Mouse (Mus musculus) erythroblast, embryonic 14.5 days (primary cell): ENCODE results near the gene Phldb2. TPM values are rescaled to one million over a fixed set of nuclear protein-coding genes. Genes with fewer than 3 reads are reported as not detected.

Experiments used
- H3K27me3 ChIP-seq: 2 replicates; pipeline ENCODE4 v1.6.1; 2012; ENCODE audit warnings: inconsistent platforms; ENCODE audit not compliant: control insufficient read depth
- H3K36me3 ChIP-seq: 2 replicates; pipeline ENCODE4 v1.6.1; 2012; ENCODE audit warnings: mild to moderate bottlenecking, inconsistent platforms; ENCODE audit not compliant: control insufficient read depth
- H3K4me1 ChIP-seq: 2 replicates; pipeline ENCODE4 v1.6.1; 2012; ENCODE audit warnings: inconsistent platforms; ENCODE audit not compliant: control insufficient read depth
- H3K4me3 ChIP-seq: replicated peaks from 2 replicates; pipeline ENCODE3; 2012; ENCODE audit warnings: moderate library complexity, mild to moderate bottlenecking, inconsistent platforms
- H3K9me3 ChIP-seq: 2 replicates; pipeline ENCODE4 v1.6.1; 2012; ENCODE audit warnings: low read length, inconsistent platforms, mixed read lengths; ENCODE audit not compliant: control insufficient read depth
- GATA1 ChIP-seq: IDR thresholded peaks from 2 replicates; pipeline ENCODE4 v1.6.1; 2012; ENCODE audit warnings: low read length, inconsistent platforms, mixed read lengths
- TAL1 ChIP-seq: IDR thresholded peaks from 3 replicates; pipeline ENCODE4 v1.6.1; 2012; ENCODE audit warnings: low read length, inconsistent platforms, mixed read lengths
- polyA plus RNA-seq: library from polyadenylated mRNA; stranded (reverse); fragments of >175 nt; gene quantifications from 2 replicates; pipeline ENCODE4 v1.2.3, GENCODE M21; 2012

Gene Phldb2
- polyA plus RNA-seq, 1 experiment, result 0.01 TPM

DNA sequence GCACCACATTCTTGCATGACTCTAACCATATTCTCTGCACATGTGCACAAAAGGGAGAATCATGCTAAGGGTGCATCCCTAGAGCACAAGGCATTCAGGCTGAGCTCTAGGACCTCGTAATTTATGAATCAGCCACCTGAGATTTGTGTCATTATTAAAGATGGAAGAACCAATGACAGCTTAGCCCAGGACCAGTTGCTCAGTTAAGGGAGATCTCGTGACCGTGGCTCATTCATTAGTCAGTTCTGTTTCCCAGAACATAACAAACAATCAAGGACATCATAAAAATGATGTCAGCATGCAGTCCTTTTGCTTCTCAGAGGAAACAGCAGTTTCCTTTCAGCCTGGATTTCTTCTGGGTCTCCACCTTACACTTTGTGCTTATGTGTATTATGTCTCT is 7.6 kb upstream of the Phldb2 start:
- TF ChIP-seq TAL1 (no peak), GATA1 (no peak)
- Histone ChIP-seq H3K4me1 (no peaks in the 10 kb centered on the region), H3K9me3 (no peaks in the 10 kb centered on the region), H3K36me3 (no peaks in the 10 kb centered on the region; the same call in 1 of the 2 replicates), H3K27me3 (no peaks in the 10 kb centered on the region), H3K4me3 (no peak overlapping the region)

DNA sequence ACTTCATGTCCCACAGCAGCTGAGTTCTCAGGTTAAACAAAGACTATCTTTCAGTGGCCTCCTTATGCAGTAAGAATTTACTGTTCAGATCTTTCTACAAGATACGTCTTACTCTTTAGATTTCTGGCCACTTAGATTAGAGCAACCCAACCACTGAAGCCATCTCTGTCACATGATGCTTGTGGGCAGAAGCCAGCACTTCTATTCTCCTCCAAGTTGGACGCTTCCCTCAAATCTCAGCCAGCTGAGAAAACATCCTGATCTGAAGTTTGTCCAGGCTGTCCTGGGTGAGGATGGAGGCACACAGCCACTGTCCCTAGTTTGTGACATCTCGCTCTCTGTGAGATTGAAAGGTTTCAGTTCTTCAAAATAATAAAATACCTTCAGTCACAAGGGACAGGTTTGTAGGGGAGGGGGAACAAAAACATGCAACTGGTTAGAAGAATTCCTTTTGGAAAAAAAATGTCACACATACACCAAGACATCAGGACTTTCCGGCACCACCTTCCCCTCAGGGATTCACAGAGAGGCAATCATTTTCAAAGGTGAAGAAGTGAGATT is 3.1 kb upstream of the Phldb2 start:
- no peaks in the 10 kb centered on the region for H3K4me1 ChIP-seq
- H3K9me3 ChIP-seq, result no peaks in the 10 kb centered on the region
- no peak overlapping the region for H3K4me3 ChIP-seq
- H3K36me3 ChIP-seq, result no peaks in the 10 kb centered on the region; the same call in 1 of the 2 replicates
- no peaks in the 10 kb centered on the region for H3K27me3 ChIP-seq
- no peak for TF ChIP-seq TAL1
- TF ChIP-seq GATA1, result no peak

DNA sequence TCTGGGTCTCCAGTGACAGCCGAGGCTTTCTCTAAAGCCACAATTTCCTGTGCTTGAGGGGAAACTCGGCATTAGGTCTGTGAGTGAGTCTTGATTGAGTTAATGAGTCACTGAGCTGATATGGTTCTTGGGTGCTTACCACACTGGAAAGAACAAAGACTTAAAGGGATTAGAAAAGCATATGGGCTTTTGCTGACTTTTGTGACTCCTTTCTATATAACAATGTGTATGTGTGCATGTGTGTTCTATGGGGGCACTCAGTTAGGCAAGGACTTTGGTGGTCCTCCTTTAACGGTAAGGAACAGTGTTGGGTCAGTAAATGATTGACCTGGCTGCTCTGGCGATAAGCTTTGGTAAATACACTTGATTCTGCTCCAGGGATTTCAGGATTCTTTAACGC is 897 bp downstream of the Phldb2 start:
- Histone ChIP-seq H3K9me3 (no peaks in the 10 kb centered on the region), H3K4me1 (no peaks in the 10 kb centered on the region), H3K27me3 (no peaks in the 10 kb centered on the region), H3K4me3 (no peak overlapping the region), H3K36me3 (no peaks in the 10 kb centered on the region)
- TF ChIP-seq TAL1 (no peak), GATA1 (no peak)

DNA sequence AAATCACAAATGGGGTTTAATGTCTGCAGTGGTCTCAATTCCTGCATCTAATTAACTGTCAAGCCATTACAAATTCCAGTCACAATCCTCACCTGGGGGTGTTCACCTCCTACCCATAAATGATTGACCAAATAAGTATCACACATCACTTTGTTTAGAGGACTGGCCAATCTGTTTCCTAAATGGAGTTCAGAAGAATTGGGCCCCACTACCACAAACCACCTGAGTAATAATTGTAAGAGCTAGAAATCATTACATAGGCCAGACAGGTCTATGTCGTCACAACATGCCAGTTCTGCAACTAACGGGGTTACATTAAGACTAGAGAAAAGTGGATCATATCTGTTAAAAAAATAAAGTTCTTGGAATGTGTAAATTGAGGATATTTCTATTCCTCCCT is 1.4 kb downstream of the Phldb2 start:
- H3K4me3 ChIP-seq, result no peak overlapping the region

GRCm38 (mm10) chr16:45946335-45946734 is 7.1 kb downstream of the Phldb2 start:
- no peaks in the 10 kb centered on the region for H3K9me3 ChIP-seq

More for the DNA sequence above, 1.4 kb downstream of the Phldb2 start:
- TF ChIP-seq TAL1 (no peak), GATA1 (no peak)
- H3K4me1 ChIP-seq, result no peaks in the 10 kb centered on the region
- no peaks in the 10 kb centered on the region for H3K9me3 ChIP-seq
- no peaks in the 10 kb centered on the region for H3K36me3 ChIP-seq
- no peaks in the 10 kb centered on the region for H3K27me3 ChIP-seq

DNA sequence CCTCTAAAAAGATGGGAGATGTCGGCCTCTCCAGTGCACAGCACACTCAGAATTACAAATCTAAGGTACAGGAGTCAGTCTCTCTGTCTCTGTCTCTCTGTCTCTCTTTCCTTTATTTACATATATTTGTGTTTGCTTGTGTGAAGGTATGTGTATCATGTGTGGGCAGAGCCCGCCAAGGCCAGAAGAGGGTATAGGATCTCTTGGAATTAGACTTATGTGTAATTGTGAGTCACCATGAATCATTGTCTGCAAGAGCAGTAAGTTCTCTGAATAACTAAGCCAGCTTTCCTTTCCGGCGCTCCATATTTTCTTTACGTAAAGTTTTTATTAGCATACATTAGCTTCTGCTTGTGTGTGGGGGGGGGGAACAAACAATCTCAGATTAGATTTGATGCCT is 7.7 kb downstream of the Phldb2 start:
- Histone ChIP-seq H3K9me3 (no peaks in the 10 kb centered on the region), H3K27me3 (no peaks in the 10 kb centered on the region), H3K4me1 (no peaks in the 10 kb centered on the region), H3K4me3 (no peak overlapping the region), H3K36me3 (no peaks in the 10 kb centered on the region)
- no peak for TF ChIP-seq TAL1
- no peak for TF ChIP-seq GATA1

More at GRCm38 (mm10) chr16:45946335-45946734, 7.1 kb downstream of the Phldb2 start:
- no peaks in the 10 kb centered on the region for H3K4me1 ChIP-seq
- no peak overlapping the region for H3K4me3 ChIP-seq
- TF ChIP-seq GATA1 (no peak), TAL1 (no peak)
- no peaks in the 10 kb centered on the region for H3K27me3 ChIP-seq
- no peaks in the 10 kb centered on the region for H3K36me3 ChIP-seq

GRCm38 (mm10) chr16:45945174-45945631 is 8.2 kb downstream of the Phldb2 start:
- Histone ChIP-seq H3K9me3 (no peaks in the 10 kb centered on the region), H3K4me3 (no peak overlapping the region), H3K27me3 (no peaks in the 10 kb centered on the region), H3K36me3 (no peaks in the 10 kb centered on the region), H3K4me1 (no peaks in the 10 kb centered on the region)
- TF ChIP-seq TAL1, result no peak
- TF ChIP-seq GATA1, result no peak

GRCm38 (mm10) chr16:45942169-45942891 is 11.1 kb downstream of the Phldb2 start:
- Histone ChIP-seq H3K9me3 (no peaks in the 10 kb centered on the region), H3K4me1 (no peaks in the 10 kb centered on the region), H3K4me3 (no peak overlapping the region), H3K27me3 (no peaks in the 10 kb centered on the region), H3K36me3 (no peaks in the 10 kb centered on the region)
- no peak for TF ChIP-seq TAL1
- TF ChIP-seq GATA1, result no peak

DNA sequence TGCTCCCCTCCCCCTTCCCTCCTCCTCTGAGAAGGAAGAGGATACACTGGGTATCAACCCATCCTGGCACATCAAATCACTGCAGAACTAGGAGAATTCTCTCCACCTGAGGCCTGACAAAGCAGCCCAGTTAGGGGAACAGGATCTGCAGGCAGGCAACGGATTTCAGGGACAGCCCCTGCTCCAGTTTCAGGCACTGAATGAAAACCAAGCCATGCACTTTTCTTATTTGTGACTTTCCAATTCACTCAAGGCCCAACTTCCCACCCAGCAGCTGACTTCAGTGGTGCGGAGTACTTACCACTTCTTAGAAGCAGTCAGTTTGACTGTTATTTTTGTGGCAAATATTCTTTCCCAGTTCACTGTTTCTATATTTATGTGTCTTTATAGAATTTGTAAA is 12.7 kb downstream of the Phldb2 start:
- Histone ChIP-seq H3K27me3 (no peaks in the 10 kb centered on the region), H3K4me1 (no peaks in the 10 kb centered on the region), H3K4me3 (no peak overlapping the region), H3K36me3 (no peaks in the 10 kb centered on the region), H3K9me3 (no peaks in the 10 kb centered on the region)
- TF ChIP-seq GATA1, result no peak
- no peak for TF ChIP-seq TAL1

GRCm38 (mm10) chr16:45939436-45939835 is 14.0 kb downstream of the Phldb2 start:
- TF ChIP-seq GATA1, result no peak
- no peak for TF ChIP-seq TAL1
- no peaks in the 10 kb centered on the region for H3K4me1 ChIP-seq
- H3K36me3 ChIP-seq, result no peaks in the 10 kb centered on the region
- H3K27me3 ChIP-seq, result no peaks in the 10 kb centered on the region
- no peak overlapping the region for H3K4me3 ChIP-seq
- no peaks in the 10 kb centered on the region for H3K9me3 ChIP-seq
